Mouse (Mus musculus) right cerebral cortex, postnatal 14 days (tissue): ENCODE measurements around the gene Igf2bp2.

Experiments used
- DNase-seq: peaks from one replicate; pipeline ENCODE4 v3.0.0; 2022

Igf2bp2 gene

DNA sequence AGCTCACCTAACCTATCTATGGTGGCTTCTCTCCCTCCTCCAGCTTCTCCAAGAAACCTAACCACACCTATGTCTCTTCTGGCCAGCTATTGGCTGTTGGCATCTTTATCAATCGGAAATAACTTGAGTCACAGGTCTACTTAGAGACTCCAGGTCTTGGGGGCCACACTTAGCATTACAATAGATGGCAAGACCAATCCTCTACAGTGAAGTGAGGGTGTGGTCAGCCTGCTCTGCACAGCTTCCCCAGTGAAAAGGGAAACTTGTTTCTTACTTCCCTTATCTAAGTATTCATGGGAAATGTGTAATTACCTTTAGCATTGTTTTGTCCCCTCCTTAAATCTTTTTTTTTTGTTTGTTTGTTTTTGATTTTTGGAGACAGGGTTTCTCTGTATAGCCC lies 147.5 kb downstream of the Igf2bp2 start:
- DNase-seq: no peak

DNA sequence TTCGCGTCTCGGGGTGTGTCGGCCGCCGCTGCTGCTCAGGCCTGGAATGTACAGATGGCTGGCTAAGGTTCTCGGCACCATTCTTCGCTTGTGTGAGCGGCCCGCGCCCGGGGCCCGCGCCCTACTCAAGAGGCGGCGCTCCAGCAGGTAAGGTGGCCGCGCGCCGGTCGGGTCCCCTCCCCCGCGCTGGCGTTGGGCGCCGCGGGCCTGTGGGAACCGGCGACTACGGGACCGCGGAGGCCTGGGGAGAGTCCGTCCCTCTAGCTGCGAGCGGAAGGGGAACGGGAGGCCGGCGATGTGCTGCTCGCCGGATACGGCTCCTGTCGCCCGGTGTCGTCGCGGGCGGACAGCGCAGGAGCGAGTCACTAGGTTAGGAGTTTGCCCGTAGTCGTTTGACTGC lies 153.5 kb downstream of the Igf2bp2 start:
- no peak for DNase-seq

DNA sequence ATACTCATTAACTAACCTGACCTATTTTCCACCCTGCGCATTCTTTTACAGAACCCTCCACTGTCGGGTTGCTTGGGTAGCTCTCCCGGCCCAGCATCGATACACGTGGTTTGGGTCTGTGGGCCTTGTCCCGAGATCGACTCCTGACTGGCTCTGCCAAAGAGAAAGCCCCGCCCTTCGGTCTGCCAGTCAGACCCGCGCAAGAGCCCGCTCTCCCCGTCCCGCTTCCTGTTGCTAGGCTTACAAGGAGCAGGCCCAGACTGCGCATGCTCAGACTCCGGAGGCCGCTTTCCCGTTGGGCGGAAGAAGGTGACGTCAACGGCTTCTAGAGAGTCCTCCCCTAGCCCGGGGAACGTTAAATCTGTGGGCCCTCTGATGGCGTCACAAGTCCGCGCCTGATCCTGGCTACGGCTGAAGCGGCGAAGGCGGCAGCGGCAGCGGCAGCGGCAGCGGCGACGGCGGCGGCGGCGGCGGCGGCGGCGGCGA lies 154.0 kb downstream of the Igf2bp2 start, which contains the start of gene Senp2:
Gene Senp2, plus strand, starts transcription at position 386 of the 486 bp plus-strand sequence.
- DNase-seq: peak; percentile 100
